Mouse (Mus musculus) lung, postnatal 25 days (tissue): ENCODE results near the gene Olfr1507.

Experiments used
- DNase-seq: peaks from one replicate; pipeline ENCODE4 v3.0.0; 2022; ENCODE audit warnings: low spot score

The Olfr1507 gene

DNA sequence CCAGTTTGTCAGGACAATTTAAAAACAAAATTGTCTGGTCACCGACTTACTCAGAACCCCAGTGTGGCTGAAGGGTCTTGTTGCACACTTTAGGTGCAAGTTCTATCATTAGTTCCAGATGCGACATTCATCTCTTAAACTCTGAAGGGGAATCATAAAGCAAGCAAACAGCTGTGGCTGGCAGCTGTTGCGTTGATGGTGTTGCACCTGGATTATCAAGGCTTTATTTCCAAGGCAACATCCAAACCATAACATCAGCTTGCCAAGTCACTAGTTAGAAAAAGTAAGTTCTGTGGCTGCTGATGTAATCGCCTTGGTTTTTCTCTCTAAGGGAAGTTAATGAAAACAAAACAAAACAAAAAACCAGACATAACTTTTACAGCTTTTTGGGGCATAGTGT, at the start of gene Olfr1507:
Gene Olfr1507, minus strand, starts transcription at position 234 of the 400 bp plus-strand sequence.
- no peak for DNase-seq

DNA sequence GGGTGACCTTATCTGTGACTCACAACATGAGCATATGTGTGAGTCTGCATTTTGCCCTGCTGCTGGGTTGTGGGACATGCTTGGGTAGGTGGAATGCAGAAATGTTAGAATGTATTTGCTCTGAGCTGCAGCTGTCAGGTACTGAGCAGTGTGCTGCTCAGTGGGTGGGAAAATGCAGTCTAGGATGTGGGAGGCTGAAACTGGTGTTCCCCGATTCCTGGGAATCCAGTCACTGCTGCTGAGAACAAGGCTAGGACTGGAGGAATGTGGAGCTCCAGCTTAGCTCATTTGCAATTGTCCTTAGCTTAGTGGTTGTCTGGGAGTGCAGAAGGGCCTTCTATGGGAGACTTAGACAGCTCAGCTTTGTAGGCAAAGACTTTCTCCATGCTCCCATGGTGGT, 37.8 kb upstream of the Olfr1507 start:
- no peak for DNase-seq

DNA sequence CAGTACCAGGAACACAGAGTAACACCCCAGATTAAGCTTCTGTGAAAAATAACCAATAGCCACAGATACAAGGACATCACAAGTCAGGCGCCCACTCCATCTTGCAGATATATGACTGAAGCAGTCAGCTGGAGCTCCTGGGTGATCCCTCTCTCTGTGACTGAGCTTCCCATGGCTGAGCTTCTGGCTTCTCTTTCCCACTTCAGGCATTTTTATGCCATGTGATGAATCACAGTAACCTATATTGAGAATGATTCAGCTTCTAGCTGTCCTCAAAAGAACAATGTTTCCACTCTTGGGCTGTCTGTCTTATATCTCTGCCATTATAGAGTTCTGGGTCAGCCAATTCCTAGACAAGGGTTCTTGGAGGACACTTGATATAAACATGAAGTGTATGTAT, 29.4 kb upstream of the Olfr1507 start:
- DNase-seq, result no peak

DNA sequence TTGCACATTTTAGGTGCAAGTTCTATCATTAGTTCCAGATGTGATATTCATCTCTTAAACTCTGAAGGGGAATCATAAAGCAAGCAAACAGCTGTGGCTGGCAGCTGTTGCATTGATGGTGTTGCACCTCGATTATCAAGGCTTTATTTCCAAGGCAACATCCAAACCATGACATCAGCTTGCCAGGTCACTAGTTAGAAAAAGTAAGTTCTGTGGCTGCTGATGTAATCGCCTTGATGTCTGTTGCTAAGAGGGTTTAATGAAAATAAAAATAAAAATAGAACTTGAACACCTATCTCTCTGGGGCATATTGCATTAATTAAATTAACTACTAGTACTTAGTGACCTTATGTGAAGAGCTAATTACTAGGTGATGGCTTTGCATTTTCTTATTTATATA, 28.2 kb downstream of the Olfr1507 start, which contains the start of gene Olfr1508:
Gene Olfr1508, minus strand, starts transcription at position 101 of the 400 bp plus-strand sequence.
- no peak for DNase-seq

DNA sequence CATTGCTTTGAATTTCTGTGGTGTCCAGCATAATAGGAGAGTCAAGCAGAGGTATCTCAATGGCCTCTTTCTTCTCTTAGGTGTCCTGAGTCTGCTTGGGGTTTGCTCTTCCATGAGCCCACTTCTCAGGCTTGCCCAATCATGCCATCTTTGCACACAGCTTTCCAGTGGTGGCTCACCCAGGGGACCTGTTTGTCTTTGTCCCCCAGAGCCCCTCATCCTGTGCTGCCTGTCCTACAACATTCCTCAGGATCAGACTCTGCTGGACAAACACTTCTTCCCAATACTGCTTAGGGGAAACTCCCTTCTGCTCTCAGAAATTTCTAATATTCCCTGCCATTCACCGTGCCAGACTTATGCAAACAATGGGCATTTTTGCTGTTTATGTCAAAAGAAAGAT, 29.8 kb downstream of the Olfr1507 start:
- DNase-seq, result no peak

DNA sequence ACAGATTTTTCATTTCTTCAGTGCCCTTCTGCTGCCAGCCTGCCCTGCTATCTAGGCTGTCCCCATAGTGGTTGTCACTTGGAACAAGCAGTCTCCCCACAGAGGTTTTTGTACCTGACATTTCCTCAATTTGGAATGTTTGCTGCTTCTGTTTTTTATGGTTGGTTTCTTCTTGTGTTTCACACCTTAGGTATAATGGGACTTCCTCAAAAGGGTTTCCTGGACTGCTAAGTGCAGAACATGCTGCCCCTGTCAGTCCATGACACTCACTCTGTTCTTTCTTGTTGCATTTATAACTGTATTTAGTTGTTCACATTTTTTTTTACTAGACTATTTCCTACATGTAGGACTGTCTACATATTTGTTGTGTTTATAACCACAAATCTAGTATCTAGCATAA, 33.6 kb downstream of the Olfr1507 start:
- no peak for DNase-seq

DNA sequence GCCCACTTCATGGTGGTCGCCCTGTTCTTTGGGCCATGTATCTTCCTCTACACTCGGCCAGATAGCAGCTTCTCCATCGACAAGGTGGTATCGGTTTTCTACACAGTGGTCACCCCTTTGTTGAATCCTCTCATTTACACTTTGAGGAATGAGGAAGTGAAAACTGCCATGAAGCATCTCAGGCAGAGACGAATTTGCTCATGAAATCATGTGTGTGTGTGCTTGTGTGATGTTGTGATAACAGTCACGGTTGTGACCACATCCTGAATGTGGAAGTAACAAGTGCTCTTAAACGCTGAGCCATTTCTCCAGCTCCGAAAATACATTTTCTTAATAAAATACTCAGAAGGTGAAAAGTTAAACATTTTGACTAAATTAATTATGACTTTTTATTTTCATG, 44.4 kb downstream of the Olfr1507 start:
- DNase-seq, result no peak

DNA sequence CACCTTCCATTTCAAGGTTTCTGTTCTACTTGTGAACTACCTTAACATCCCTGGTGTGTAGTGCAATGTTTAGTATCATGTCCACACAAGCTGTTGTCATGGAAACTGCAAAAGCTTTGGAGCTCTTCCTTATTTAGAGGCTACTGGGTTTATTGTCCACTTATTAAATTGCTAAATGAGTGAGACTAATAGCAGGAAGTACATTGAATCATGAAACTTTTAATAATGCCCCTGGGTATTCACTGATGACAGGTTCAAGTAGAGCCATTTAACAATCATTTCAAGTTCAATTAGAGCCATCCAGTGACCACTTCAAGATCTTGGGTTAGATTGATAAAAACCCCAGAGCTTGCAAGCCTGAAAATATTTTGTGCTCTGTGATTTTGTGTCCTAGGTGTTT, 52.9 kb downstream of the Olfr1507 start, which contains the start of gene Olfr1509:
Gene Olfr1509, plus strand, starts transcription at position 301 of the 400 bp plus-strand sequence.
- no peak for DNase-seq
